ENCODE assay signal across 8 mouse cellular contexts in genomic region chr13:55446483-55447105, GRCm38 (mm10). TPM values are rescaled to one million over a fixed set of nuclear protein-coding genes. Genes with fewer than 3 reads are reported as not detected.
A peak's percentile ranks its signal among the peaks of the same experiment; 100 is the strongest.
DNase-seq lines count a peak whose midpoint lies in the region; ATAC-seq and TF ChIP-seq lines count a peak whose summit lies in the region.

No protein-coding gene starts in this region.

- peak; percentile 94 for DNase-seq in heart, adult 11 months
- no peak for DNase-seq in heart, postnatal 25 days (ENCODE audit: low spot score)
- no peak for DNase-seq in ES-E14 (ENCODE audit: low read depth, low spot score)
- DNase-seq in layer of hippocampus, adult 11-12 months (ENCODE audit: low spot score): no peak

- in situ Hi-C loops in ES-E14 (cut with MboI; ENCODE audit: low sequenced_read_pairs in 2 of 2, unreplicated experiment in 2 of 2): no loop called here

- H3K27me3 ChIP-seq in heart, embryonic 16.5 days (ENCODE audit: control insufficient read depth, insufficient read depth, low read length): no peaks in the 10 kb centered on the region

- 73% methylated on average over 6 of the region's 6 CpGs for WGBS in heart, embryonic 16.5 days

- H3K9ac ChIP-seq in ES-E14 (ENCODE audit: insufficient read depth, low read depth, low read length, poor library complexity, severe bottlenecking): 0 out of 2 replicates have a peak overlapping the region, but pooled peaks have one; percentile 6
- peak overlapping the region; percentile 97; the same call in 1 of the 2 replicates for H3K9ac ChIP-seq in heart, embryonic 16.5 days (ENCODE audit: low read length)

- peak overlapping the region; percentile 90; a peak in 3 of 4 replicates for H3K4me3 ChIP-seq in ES-E14 (ENCODE audit: insufficient read depth in 1 of 2, low read depth in 1 of 2, low read length in 2 of 2, poor library complexity in 1 of 2, severe bottlenecking in 1 of 2)
- H3K4me3 ChIP-seq in heart, embryonic 16.5 days (ENCODE audit: low read length): peak overlapping the region; percentile 89

- peaks cover 24% of the 10 kb centered on the region for H3K36me3 ChIP-seq in ES-E14 (ENCODE audit: control insufficient read depth, insufficient read depth, low read length, poor library complexity, severe bottlenecking)
- H3K36me3 ChIP-seq in heart, embryonic 16.5 days (ENCODE audit: control insufficient read depth, insufficient read depth): peaks cover 9% of the 10 kb centered on the region

- peak overlapping the region; percentile 94 for H3K4me2 ChIP-seq in heart, embryonic 16.5 days (ENCODE audit: low read depth, low read length)

- no peaks in the 10 kb centered on the region for H3K9me3 ChIP-seq in ES-E14 (ENCODE audit: control insufficient read depth, insufficient read depth, low read depth, low read length)
- H3K9me3 ChIP-seq in heart, embryonic 16.5 days (replicated peaks; ENCODE audit: control insufficient read depth, low read length): no peaks in the 10 kb centered on the region

- intact Hi-C loops in heart, postnatal 25 days (cut with DNase I): loop anchor here (2.0 kb wide), 1 partner anchor 24 kb away; no protein-coding TSS in a partner anchor

- H3K4me1 ChIP-seq in ES-E14 (ENCODE audit: control insufficient read depth in 2 of 2, insufficient read depth in 2 of 2, low read length in 2 of 2, poor library complexity in 1 of 2): peaks cover 10 to 43% of the 10 kb centered on the region in 2 experiments
- peaks cover 50% of the 10 kb centered on the region for H3K4me1 ChIP-seq in heart, embryonic 16.5 days (ENCODE audit: control insufficient read depth, insufficient read depth, low read length)

- no peak for ATAC-seq in heart, embryonic 16.5 days (replicated peaks; ENCODE audit: extremely low read depth, insufficient read depth, low FRiP score)
- peak; percentile 57 for ATAC-seq in megakaryocyte-erythroid progenitor cell, adult 5-6 weeks (replicated peaks; ENCODE audit: low FRiP score, low TSS enrichment, poor library complexity, severe bottlenecking)
- ATAC-seq in inflammation-experienced regulatory T-cells, adult 6 months: no peak
- ATAC-seq in granulocyte monocyte progenitor cell, adult 5-6 weeks (replicated peaks; ENCODE audit: poor library complexity, severe bottlenecking): no peak

- no peak overlapping the region for H3K27ac ChIP-seq in ES-E14 (ENCODE audit: insufficient read depth, low read depth, low read length, poor library complexity, severe bottlenecking)
- H3K27ac ChIP-seq in heart, embryonic 16.5 days (ENCODE audit: low read length): no peak overlapping the region

TF ChIP-seq in ES-E14, 5 proteins besides CTCF, POLR2A, EP300 and RAD21:
- TF ChIP-seq ZC3H11A (IDR thresholded peaks at IDR 0.05; ENCODE audit: borderline replicate concordance, low read depth, low read length): no peak
- TF ChIP-seq HCFC1 (IDR thresholded peaks at IDR 0.05; ENCODE audit: borderline replicate concordance, insufficient read depth, low read length): no peak
- no peak for TF ChIP-seq MAFK (IDR thresholded peaks at IDR 0.05; ENCODE audit: insufficient read depth, low read depth, low read length)
- TF ChIP-seq CHD2 (IDR thresholded peaks at IDR 0.05; ENCODE audit: low read depth, low read length): no peak
- TF ChIP-seq ZNF384 (IDR thresholded peaks at IDR 0.05; ENCODE audit: low read depth, low read length): no peak

RNA-seq across cellular contexts. Expression of gene Grk6, which starts 1.7 kb away (rescaled TPM):
- total RNA-seq in heart, postnatal 25 days (2021): 10 to 100 TPM; 17.5 to 18.6 TPM
- 74.7 and 132 TPM in 2 replicates for total RNA-seq in ES-E14 (2012; rRNA removed)
- 11.4 and 19.4 TPM in 2 replicates for polyA plus RNA-seq in heart, embryonic 16.5 days (2015; fragmentation: Nextera tagmentation; extraction: Ambion mirVana)
- total RNA-seq in megakaryocyte-erythroid progenitor cell, adult 5-6 weeks (2014; fragmentation: Nextera tagmentation): 61.4 and 80.6 TPM in 2 replicates
- 67.7 and 82.4 TPM in 2 replicates for total RNA-seq in megakaryocyte-erythroid progenitor cell, adult 5-6 weeks (2017)
- polyA plus RNA-seq in inflammation-experienced regulatory T-cells, adult 6 months (2017; shearing (Covaris generic)): 10 to 100 TPM; 35.3 to 50.0 (median 40.5) TPM
- total RNA-seq in granulocyte monocyte progenitor cell, adult 5-6 weeks (2014; fragmentation: Nextera tagmentation): 56.7 and 62.4 TPM in 2 replicates
- total RNA-seq in granulocyte monocyte progenitor cell, adult 5-6 weeks (2017): 64.8 and 67.5 TPM in 2 replicates

RNA-seq across cellular contexts. Expression of gene Prr7, which starts 17.5 kb away (rescaled TPM):
- total RNA-seq in heart, postnatal 25 days (2021): 1 to 10 TPM in 1 of 2 experiments, under 1 TPM in 1; 0.56 to 1.2 TPM
- 2.5 and 5.8 TPM in 2 replicates for total RNA-seq in ES-E14 (2012; rRNA removed)
- 0.25 and 0.28 TPM in 2 replicates for polyA plus RNA-seq in heart, embryonic 16.5 days (2015; fragmentation: Nextera tagmentation; extraction: Ambion mirVana)
- not detected in 2 replicates for total RNA-seq in megakaryocyte-erythroid progenitor cell, adult 5-6 weeks (2014; fragmentation: Nextera tagmentation)
- total RNA-seq in megakaryocyte-erythroid progenitor cell, adult 5-6 weeks (2017): not detected in 2 replicates
- under 1 TPM in 1 of 3 experiments, not detected in 2; 0.26 TPM for polyA plus RNA-seq in inflammation-experienced regulatory T-cells, adult 6 months (2017; shearing (Covaris generic))
- total RNA-seq in granulocyte monocyte progenitor cell, adult 5-6 weeks (2014; fragmentation: Nextera tagmentation): 1.9 TPM in 1 of 2 replicates, not detected in the other
- total RNA-seq in granulocyte monocyte progenitor cell, adult 5-6 weeks (2017): 1.6 TPM in 1 of 2 replicates, not detected in the other

RNA-seq across cellular contexts. Expression of gene F12, which starts 20.0 kb away (rescaled TPM):
- not detected for total RNA-seq in heart, postnatal 25 days (2021)
- not detected in 2 replicates for total RNA-seq in ES-E14 (2012; rRNA removed)
- polyA plus RNA-seq in heart, embryonic 16.5 days (2015; fragmentation: Nextera tagmentation; extraction: Ambion mirVana): 0.25 TPM in 1 of 2 replicates, not detected in the other
- total RNA-seq in megakaryocyte-erythroid progenitor cell, adult 5-6 weeks (2014; fragmentation: Nextera tagmentation): not detected in 2 replicates
- total RNA-seq in megakaryocyte-erythroid progenitor cell, adult 5-6 weeks (2017): not detected in 2 replicates
- polyA plus RNA-seq in inflammation-experienced regulatory T-cells, adult 6 months (2017; shearing (Covaris generic)): under 1 TPM in 1 of 3 experiments, not detected in 2; 0.24 TPM
- not detected in 2 replicates for total RNA-seq in granulocyte monocyte progenitor cell, adult 5-6 weeks (2014; fragmentation: Nextera tagmentation)
- not detected in 2 replicates for total RNA-seq in granulocyte monocyte progenitor cell, adult 5-6 weeks (2017)

RNA-seq across cellular contexts. Expression of gene Pfn3, which starts 31.6 kb away (rescaled TPM):
- total RNA-seq in heart, postnatal 25 days (2021): not detected
- not detected in 2 replicates for total RNA-seq in ES-E14 (2012; rRNA removed)
- not detected in 2 replicates for polyA plus RNA-seq in heart, embryonic 16.5 days (2015; fragmentation: Nextera tagmentation; extraction: Ambion mirVana)
- not detected in 2 replicates for total RNA-seq in megakaryocyte-erythroid progenitor cell, adult 5-6 weeks (2014; fragmentation: Nextera tagmentation)
- not detected in 2 replicates for total RNA-seq in megakaryocyte-erythroid progenitor cell, adult 5-6 weeks (2017)
- polyA plus RNA-seq in inflammation-experienced regulatory T-cells, adult 6 months (2017; shearing (Covaris generic)): not detected
- not detected in 2 replicates for total RNA-seq in granulocyte monocyte progenitor cell, adult 5-6 weeks (2014; fragmentation: Nextera tagmentation)
- total RNA-seq in granulocyte monocyte progenitor cell, adult 5-6 weeks (2017): not detected in 2 replicates

RNA-seq across cellular contexts. Expression of gene Dbn1, which starts 41.3 kb away (rescaled TPM):
- total RNA-seq in heart, postnatal 25 days (2021): 10 to 100 TPM; 10.6 to 10.8 TPM
- 77.0 and 83.8 TPM in 2 replicates for total RNA-seq in ES-E14 (2012; rRNA removed)
- polyA plus RNA-seq in heart, embryonic 16.5 days (2015; fragmentation: Nextera tagmentation; extraction: Ambion mirVana): 59.4 and 62.5 TPM in 2 replicates
- total RNA-seq in megakaryocyte-erythroid progenitor cell, adult 5-6 weeks (2014; fragmentation: Nextera tagmentation): 0.84 TPM in 1 of 2 replicates, not detected in the other
- 2.4 TPM in 1 of 2 replicates, not detected in the other for total RNA-seq in megakaryocyte-erythroid progenitor cell, adult 5-6 weeks (2017)
- under 1 TPM in 1 of 3 experiments, not detected in 2; 0.15 TPM for polyA plus RNA-seq in inflammation-experienced regulatory T-cells, adult 6 months (2017; shearing (Covaris generic))
- total RNA-seq in granulocyte monocyte progenitor cell, adult 5-6 weeks (2014; fragmentation: Nextera tagmentation): 0.19 and 1.4 TPM in 2 replicates
- total RNA-seq in granulocyte monocyte progenitor cell, adult 5-6 weeks (2017): 1.6 and 1.9 TPM in 2 replicates
